Mouse (Mus musculus): Measurements from ENCODE around the gene Wnk2.
A peak's percentile ranks its signal among the peaks of the same experiment; 100 is the strongest.

Gene Wnk2

GRCm38 (mm10) chr13:49047393-49047792, 100.4 kb downstream of the Wnk2 start:
- no peak for DNase-seq (ENCODE audit: low spot score)

- no peak for DNase-seq (ENCODE audit: low spot score)
Observed at GRCm38 (mm10) chr13:49044145-49044561, 103.7 kb downstream of the Wnk2 start.

- no peak for DNase-seq (ENCODE audit: low spot score)
Observed at GRCm38 (mm10) chr13:49042371-49042770, 105.4 kb downstream of the Wnk2 start.

- DNase-seq (ENCODE audit: low spot score) = no peak
Observed at GRCm38 (mm10) chr13:49036928-49037574, 110.8 kb downstream of the Wnk2 start.

- DNase-seq (ENCODE audit: low spot score) = no peak
Observed at GRCm38 (mm10) chr13:49036436-49036835, 111.4 kb downstream of the Wnk2 start.

- no peak for DNase-seq (ENCODE audit: low spot score)
Observed at GRCm38 (mm10) chr13:49031029-49031428, 116.8 kb downstream of the Wnk2 start.

- DNase-seq (ENCODE audit: low spot score) = no peak
Observed at GRCm38 (mm10) chr13:49028757-49029539, 118.9 kb downstream of the Wnk2 start.

GRCm38 (mm10) chr13:49027057-49027456, 120.8 kb downstream of the Wnk2 start:
- no peak for DNase-seq (ENCODE audit: low spot score)

- DNase-seq (ENCODE audit: low spot score) = no peak
Observed at GRCm38 (mm10) chr13:49025521-49025920, 122.3 kb downstream of the Wnk2 start.

GRCm38 (mm10) chr13:49024763-49025162, 123.1 kb downstream of the Wnk2 start:
- DNase-seq (ENCODE audit: low spot score) = no peak

GRCm38 (mm10) chr13:49021693-49022092, 126.1 kb downstream of the Wnk2 start:
- DNase-seq (ENCODE audit: low spot score) = no peak

GRCm38 (mm10) chr13:49020152-49020551, 127.7 kb downstream of the Wnk2 start:
- no peak for DNase-seq (ENCODE audit: low spot score)

GRCm38 (mm10) chr13:49017375-49017774, 130.4 kb downstream of the Wnk2 start:
- DNase-seq (ENCODE audit: low spot score) = no peak

GRCm38 (mm10) chr13:49016311-49016761, 131.5 kb downstream of the Wnk2 start:
- DNase-seq (ENCODE audit: low spot score) = peak; percentile 45

GRCm38 (mm10) chr13:49015366-49016306, 132.2 kb downstream of the Wnk2 start:
- no peak for DNase-seq (ENCODE audit: low spot score)

- no peak for DNase-seq (ENCODE audit: low spot score)
Observed at GRCm38 (mm10) chr13:49013206-49013794, 134.5 kb downstream of the Wnk2 start.

GRCm38 (mm10) chr13:49001691-49002090, 146.1 kb downstream of the Wnk2 start:
- no peak for DNase-seq (ENCODE audit: low spot score)

- no peak for DNase-seq (ENCODE audit: low spot score)
Observed at GRCm38 (mm10) chr13:48998591-48998990, 149.2 kb downstream of the Wnk2 start.

GRCm38 (mm10) chr13:48996731-48997130, 151.1 kb downstream of the Wnk2 start:
- DNase-seq (ENCODE audit: low spot score) = no peak

- DNase-seq (ENCODE audit: low spot score) = no peak
Observed at GRCm38 (mm10) chr13:48994903-48995302, 152.9 kb downstream of the Wnk2 start.

GRCm38 (mm10) chr13:48992914-48993313, 154.9 kb downstream of the Wnk2 start:
- DNase-seq (ENCODE audit: low spot score) = no peak

- no peak for DNase-seq (ENCODE audit: low spot score)
Observed at GRCm38 (mm10) chr13:48990138-48990537, 157.7 kb downstream of the Wnk2 start.
